Mouse (Mus musculus) c-Kit-positive CD71-negative TER-119-negative erythroid progenitor cells, embryonic 14.5 days (primary cell): ENCODE results near the gene Gm49361.
"Not testable (repeated sequence)": the region's sequence is repeated elsewhere in the genome, so short reads cannot be mapped to it uniquely, and the experiment has no call there.

Experiments
- DNase-seq: peaks from one replicate; pipeline ENCODE4 v3.0.0-alpha.2; 2013; ENCODE audit warnings: low read depth

Gene Gm49361

GRCm38 (mm10) chr14:57688066-57688465 lies 57.8 kb downstream of the Gm49361 start:
- DNase-seq: not testable (repeated sequence)

- DNase-seq: no peak
These were observed 58.5 kb downstream of the Gm49361 start for GRCm38 (mm10) chr14:57687441-57687840.

- no peak for DNase-seq
These were observed 59.3 kb downstream of the Gm49361 start for GRCm38 (mm10) chr14:57686647-57687046.

- peak; percentile 65 for DNase-seq
These were observed 61.3 kb downstream of the Gm49361 start for GRCm38 (mm10) chr14:57684579-57684978.

- no peak for DNase-seq
These were observed 63.2 kb downstream of the Gm49361 start for GRCm38 (mm10) chr14:57682751-57683150.

- peak; percentile 81 for DNase-seq
These were observed 65.9 kb downstream of the Gm49361 start for GRCm38 (mm10) chr14:57679958-57680535.

- DNase-seq: no peak
These were observed 66.4 kb downstream of the Gm49361 start for GRCm38 (mm10) chr14:57679523-57679922.

- DNase-seq: no peak
These were observed 70.4 kb downstream of the Gm49361 start for GRCm38 (mm10) chr14:57675481-57675880.

- DNase-seq: no peak
These were observed 80.3 kb downstream of the Gm49361 start for GRCm38 (mm10) chr14:57665628-57665950.

- peak; percentile 71 for DNase-seq
These were observed 80.9 kb downstream of the Gm49361 start, which contains the start of gene Xpo4 for GRCm38 (mm10) chr14:57664822-57665627. Gene Xpo4 (minus strand): TSS chr14:57665430.

- DNase-seq: no peak
These were observed 81.5 kb downstream of the Gm49361 start for GRCm38 (mm10) chr14:57664311-57664821.

GRCm38 (mm10) chr14:57663630-57664029 lies 82.3 kb downstream of the Gm49361 start:
- DNase-seq: no peak

- no peak for DNase-seq
These were observed 87.6 kb downstream of the Gm49361 start for GRCm38 (mm10) chr14:57658301-57658700.

- no peak for DNase-seq
These were observed 88.4 kb downstream of the Gm49361 start for GRCm38 (mm10) chr14:57657500-57657899.

- not testable (repeated sequence) for DNase-seq
These were observed 89.4 kb downstream of the Gm49361 start for GRCm38 (mm10) chr14:57656519-57656918.

- DNase-seq: no peak
These were observed 96.4 kb downstream of the Gm49361 start for GRCm38 (mm10) chr14:57649501-57649900.

GRCm38 (mm10) chr14:57646155-57646554 lies 99.7 kb downstream of the Gm49361 start:
- DNase-seq: no peak

GRCm38 (mm10) chr14:57639153-57639552 lies 106.8 kb downstream of the Gm49361 start:
- no peak for DNase-seq

GRCm38 (mm10) chr14:57634141-57634540 lies 111.8 kb downstream of the Gm49361 start:
- DNase-seq: no peak

- DNase-seq: no peak
These were observed 116.3 kb downstream of the Gm49361 start for GRCm38 (mm10) chr14:57629595-57629994.

- DNase-seq: peak; percentile 9
These were observed 123.0 kb downstream of the Gm49361 start for GRCm38 (mm10) chr14:57622934-57623333.

- DNase-seq: no peak
These were observed 124.2 kb downstream of the Gm49361 start for GRCm38 (mm10) chr14:57621699-57622098.

GRCm38 (mm10) chr14:57620598-57621236 lies 125.2 kb downstream of the Gm49361 start:
- no peak for DNase-seq
